Mouse (Mus musculus): Measurements from ENCODE around the gene Il18rap. TPM values are rescaled to one million over a fixed set of nuclear protein-coding genes. Genes with fewer than 3 reads are reported as not detected.

Il18rap gene
- total RNA-seq (2021), result not detected
- long read RNA-seq, experiment 1, result 0 reads
- long read RNA-seq, experiment 2, result 0 reads

DNA sequence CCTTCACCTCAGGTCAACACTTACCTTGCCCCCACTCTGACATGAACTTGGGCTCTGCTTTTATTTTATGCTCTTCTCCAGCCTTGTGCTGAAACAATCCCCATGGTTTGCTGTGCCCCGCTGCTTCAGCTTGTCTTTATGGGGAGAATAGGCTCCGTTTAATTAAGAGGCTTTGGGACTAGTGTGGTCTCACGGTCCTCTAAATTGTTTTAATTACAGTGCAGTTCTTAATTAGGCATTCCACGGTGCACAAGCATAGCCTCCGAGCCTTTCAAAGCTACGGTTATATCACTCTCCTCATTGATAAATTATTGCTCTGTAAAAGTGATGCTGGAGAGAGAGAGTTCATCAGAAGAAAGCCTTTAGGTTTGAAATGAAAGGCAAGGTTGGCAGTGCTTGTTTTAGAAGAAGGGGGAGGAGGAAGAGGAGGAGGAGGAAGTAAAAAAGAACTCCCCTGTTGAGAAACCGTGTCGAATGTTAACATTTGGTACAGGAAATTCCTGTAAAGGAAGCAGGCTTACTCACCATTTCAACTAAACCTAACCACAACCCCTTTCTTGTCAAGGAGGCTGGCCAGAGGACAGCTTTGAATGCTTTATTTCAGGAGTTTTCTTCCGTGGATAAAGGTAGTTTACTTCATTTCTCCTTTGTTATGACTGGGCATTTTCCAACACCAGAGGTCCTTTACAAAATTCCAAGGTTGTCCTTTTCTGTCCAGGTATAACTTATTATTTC is at the start of gene Il18rap:
Gene Il18rap, plus strand, starts transcription at position 512 of the 735 bp plus-strand sequence.
- DNase-seq (ENCODE audit: low spot score in 2 of 2), result no peak
- intact Hi-C loops (cut with DNase I), result no loop called here

DNA sequence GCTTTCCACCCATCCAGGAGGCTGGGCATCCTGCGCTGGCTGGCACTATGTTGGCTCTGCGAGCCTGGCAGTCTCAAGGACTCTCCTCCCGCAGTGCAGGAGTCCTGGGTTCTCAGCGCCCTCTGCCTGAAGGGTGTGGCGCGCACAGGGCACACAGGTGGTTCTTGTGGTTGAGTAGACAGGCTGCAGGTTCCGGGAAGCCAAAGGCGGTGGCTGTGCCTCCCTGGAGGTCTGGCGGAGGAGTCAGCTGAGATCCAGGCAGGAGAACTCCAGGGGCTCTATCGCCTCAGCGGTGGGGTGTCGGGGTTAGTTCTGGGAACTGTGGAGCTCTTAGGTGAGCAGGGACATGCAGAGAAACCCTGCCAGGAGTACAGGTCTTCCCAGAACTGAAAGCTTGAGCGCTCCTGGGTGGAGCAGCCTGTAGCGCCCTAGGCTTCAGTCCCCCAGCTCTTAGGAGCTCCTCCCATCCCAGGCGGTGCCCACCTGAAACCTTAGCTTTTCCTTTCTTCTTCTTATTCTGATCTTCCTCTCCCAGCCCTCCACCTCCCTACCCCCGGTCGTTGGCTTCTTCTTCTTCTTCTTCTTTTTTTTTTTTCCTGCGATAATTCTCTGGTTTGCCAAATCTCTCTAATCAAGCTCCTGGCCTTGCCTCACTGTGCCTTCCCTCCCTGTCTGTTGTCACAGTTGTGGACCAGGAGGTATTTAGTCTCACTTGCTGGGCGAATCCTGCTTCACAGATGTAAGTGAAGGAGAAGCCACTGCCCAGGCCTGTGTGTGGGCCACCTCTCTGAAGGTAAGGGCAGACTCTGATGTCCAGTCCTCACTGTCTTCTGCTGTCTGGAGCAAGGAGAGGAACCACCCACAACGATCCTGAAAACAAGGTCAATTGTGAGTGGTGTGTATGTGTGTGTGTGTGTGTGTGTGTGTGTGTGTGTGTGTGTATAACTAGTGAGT is 49.4 kb upstream of the Il18rap start, which contains the start of gene Il18r1:
Gene Il18r1, plus strand, starts transcription at position 76 of the 954 bp plus-strand sequence.
- intact Hi-C loops (cut with DNase I), result no loop called here
- no peak for DNase-seq (ENCODE audit: low spot score in 2 of 2)

DNA sequence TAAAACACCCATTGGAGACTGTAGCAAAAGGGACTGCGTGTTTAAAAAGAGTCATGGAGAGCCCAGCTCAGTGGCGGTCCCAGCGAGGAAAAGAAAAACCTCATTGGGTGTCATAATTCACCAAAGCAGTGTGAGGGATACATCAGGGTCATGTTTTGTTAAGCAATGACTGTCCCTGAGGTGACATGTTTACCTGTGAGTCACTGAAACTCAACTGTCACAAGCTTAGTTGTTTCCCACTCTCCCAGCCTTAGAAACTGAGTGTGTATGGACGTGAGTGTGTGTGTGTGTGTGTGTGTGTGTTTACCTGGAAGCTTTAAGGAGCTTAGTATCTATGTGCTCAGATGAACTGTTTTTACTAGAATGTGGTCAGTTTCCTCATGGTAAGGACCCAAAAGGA is 47.9 kb upstream of the Il18rap start:
- no peak for DNase-seq (ENCODE audit: low spot score in 2 of 2)
- intact Hi-C loops (cut with DNase I), result no loop called here

DNA sequence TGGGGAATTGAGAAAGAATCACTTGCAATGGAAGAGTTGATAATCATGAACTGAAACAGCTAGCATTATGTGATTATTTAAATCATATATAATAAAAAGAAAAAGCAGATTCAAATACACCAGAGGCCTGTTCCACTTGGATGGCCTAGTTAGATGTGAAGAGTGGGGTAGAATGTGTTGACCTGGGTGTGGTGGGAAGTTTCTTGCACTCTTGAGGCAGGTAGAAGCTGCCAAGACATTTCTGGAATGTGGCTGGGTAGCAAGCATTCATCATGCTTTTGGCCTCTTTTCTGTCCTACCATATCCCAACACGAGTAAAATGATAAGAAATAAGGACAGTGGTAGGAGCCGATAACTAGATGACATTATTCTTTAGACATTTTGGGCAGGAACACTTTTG is 46.4 kb upstream of the Il18rap start:
- no peak for DNase-seq (ENCODE audit: low spot score in 2 of 2)
- intact Hi-C loops (cut with DNase I), result no loop called here

DNA sequence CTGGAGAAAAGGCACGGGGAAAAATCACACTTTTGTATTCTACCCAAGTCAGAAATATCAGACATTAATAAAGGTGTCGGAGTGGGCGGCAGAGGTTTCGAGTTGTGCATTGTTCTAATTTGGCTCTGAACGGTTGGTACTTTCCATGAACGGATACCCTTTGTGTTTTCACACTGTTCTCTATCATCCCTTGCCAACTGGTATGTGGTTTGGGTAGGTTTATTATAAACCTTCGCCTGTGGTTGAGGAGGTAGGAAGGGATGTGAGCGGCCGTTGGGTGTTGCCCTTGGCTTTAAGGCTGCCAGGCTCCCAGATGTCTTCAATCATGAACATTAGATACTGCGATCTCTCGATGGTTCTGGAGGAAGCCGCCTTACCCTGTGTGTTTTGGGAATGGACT is 45.3 kb upstream of the Il18rap start:
- intact Hi-C loops (cut with DNase I), result no loop called here
- no peak for DNase-seq (ENCODE audit: low spot score in 2 of 2)

DNA sequence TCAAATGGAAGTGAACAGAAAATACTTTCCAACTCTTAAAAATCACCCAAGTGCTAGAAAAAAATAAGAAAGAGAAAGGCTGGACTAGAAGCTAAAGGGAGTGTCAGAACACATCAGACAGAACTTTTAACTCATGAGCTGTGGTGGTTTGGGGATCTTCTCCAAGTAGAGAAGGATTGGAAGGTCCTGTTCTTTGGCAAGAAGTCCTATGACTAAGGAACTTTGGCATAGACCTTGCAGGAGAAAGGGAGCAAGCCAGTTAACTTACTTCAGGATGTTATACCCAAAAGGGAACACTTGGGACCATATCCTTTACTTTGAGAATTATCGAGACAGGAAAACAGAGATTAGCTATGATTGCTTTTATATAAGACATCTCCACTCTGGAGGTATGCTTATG is 42.8 kb upstream of the Il18rap start:
- DNase-seq (ENCODE audit: low spot score in 2 of 2), result no peak
- intact Hi-C loops (cut with DNase I), result no loop called here

DNA sequence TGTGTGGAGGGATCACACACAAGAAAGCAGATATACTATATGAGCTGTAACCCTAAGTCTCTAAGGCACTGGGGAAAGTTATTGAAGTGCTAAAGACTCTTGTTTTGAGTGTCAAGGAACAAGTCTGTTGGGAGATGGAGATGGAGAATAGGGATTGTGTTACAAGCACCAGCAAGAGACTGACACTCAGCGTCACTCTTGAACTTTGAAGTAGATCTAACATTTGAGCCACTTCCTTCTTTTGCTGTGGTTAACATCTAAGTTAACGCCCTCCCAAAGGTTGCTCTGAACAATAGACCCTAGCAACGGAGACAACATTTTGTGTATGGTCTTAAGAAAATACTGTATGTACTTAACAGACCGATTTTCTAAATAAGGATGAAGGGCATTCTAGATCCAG is 41.5 kb upstream of the Il18rap start:
- DNase-seq (ENCODE audit: low spot score in 2 of 2), result no peak
- intact Hi-C loops (cut with DNase I), result no loop called here

DNA sequence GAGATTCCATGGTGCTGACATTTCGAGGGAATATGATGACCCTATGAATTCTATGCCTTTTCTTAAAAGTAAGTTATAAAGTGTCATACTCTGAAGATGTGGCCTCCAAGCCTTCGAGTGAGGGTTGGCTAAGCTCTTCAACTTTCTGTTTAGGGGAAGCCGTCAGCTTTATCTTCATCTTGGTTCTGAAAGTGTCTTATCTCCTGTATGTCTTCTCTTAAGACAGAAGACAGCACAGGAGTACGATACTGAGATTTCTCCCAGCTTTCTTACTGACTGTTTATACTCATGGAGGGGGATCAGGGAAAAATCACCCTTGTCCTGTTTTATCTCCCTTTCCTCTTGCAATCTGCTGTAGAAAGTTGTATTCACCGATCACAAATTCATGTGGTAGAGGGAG is 40.8 kb upstream of the Il18rap start:
- DNase-seq (ENCODE audit: low spot score in 2 of 2), result no peak
- intact Hi-C loops (cut with DNase I), result no loop called here

DNA sequence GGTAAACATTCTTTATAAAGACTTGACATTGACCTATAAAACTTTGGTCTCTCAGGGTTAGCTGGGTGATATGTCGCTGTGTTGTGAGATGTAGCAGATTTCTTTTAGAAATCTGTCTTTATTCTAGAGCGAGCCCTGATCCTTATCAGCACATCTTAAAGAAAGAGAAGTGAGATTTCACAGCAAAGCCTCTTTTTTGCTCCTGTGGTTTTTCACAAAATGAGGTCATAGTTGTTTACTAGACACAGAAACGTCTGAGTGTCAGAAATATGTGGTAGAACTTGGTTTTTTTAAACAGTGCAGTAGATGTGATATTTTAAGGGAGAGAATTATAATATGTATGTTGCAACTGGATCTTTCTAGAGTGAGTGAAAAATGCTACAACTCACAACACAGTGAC is 39.5 kb upstream of the Il18rap start:
- intact Hi-C loops (cut with DNase I), result no loop called here
- no peak for DNase-seq (ENCODE audit: low spot score in 2 of 2)

DNA sequence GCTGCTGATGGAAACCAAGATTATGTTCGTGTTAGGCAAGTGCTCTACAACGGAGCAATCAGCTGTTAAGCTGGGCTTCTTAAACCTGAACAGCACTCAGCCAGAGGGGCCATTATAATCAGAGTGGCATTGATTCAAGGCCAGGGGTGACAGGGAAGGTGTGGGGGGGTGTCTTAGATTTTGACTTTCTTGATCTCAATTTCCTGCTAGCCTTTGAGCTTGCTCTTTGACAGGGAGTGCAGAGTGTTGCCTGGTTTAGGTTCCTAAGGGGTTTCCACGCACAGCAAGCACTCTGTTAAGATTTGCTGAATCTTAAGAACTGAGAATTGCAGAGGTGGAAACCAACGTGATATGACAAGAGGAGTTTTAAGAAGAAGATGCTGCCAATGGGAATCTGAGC is 38.4 kb upstream of the Il18rap start:
- intact Hi-C loops (cut with DNase I), result no loop called here
- no peak for DNase-seq (ENCODE audit: low spot score in 2 of 2)

DNA sequence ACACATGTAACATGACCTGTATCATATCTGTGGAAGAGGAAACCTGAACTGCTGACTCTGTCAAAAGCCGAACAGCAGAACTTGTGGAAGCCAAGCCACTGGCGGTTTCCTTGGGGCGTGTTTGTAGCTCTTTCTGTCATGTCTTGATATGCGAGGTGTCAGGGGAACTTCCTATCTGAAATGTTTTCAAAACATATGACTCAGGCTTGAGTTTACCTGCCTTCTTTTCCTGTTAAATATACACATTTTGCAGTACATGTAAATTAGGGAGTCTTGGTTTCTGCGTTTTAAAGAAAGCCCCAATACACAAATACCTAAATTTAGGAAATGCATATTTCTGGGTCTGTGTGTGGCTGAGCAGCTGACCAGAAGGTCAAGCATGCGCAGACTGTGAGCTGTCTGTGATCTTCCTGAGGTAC is 35.6 kb upstream of the Il18rap start:
- DNase-seq (ENCODE audit: low spot score in 2 of 2), result no peak
- intact Hi-C loops (cut with DNase I), result no loop called here

DNA sequence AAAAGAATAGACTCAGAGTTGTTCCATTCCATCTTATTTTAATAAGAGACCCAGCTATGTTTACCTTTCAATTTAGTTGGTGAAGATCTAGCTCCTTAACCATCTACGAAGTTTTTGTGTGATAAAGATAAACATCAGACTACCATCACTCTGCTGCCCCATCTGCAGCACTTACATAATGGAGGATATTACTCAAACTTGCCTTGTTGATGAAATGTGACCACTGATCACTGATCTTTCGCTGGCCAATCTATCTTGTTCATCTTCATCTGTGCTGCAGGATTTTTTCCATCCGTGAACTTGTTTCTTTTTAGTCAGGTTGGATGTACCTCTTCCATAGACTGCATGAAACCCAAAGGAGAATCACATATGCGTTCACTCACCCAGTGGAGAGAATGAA is 20.6 kb upstream of the Il18rap start:
- intact Hi-C loops (cut with DNase I), result no loop called here
- DNase-seq (ENCODE audit: low spot score in 2 of 2), result no peak

DNA sequence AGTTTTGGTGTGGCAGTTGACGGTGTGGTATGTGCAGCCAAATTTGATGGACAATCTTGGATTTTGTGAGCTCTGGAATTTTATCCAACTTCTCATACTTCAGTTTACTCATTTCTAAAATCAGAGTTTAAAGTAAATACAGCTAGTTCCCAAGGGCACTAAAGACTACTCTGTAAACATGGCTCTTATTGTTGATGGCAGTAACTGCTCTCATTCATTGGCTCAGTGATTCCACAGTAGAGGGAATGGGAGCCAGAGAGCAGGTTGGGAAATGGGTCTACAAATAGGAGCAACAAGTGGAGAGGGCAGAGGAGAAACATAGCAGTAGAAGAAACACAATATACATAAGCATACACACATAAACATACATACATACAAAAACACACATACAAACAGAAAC is 15.5 kb upstream of the Il18rap start:
- intact Hi-C loops (cut with DNase I), result no loop called here
- DNase-seq (ENCODE audit: low spot score in 2 of 2), result no peak

DNA sequence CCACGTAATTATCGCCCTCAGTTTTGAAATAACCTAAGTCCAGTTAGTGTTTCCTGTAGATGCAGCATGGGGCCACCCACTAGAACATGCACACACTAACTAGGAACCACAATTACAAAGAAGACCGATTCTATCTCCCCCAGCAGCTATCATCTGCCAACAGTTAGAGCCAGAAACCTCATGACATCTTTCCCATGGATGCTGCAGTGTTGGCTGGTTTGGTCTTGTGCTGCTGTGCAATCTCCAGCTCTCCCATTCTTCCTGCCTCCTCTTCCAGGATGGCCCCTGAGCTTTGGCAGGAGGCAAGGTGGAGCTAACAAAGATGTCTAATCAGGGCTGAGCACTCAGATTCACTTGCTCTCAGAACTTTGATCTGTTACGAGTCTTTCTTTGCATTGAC is 14.0 kb upstream of the Il18rap start:
- intact Hi-C loops (cut with DNase I), result no loop called here
- no peak for DNase-seq (ENCODE audit: low spot score in 2 of 2)

DNA sequence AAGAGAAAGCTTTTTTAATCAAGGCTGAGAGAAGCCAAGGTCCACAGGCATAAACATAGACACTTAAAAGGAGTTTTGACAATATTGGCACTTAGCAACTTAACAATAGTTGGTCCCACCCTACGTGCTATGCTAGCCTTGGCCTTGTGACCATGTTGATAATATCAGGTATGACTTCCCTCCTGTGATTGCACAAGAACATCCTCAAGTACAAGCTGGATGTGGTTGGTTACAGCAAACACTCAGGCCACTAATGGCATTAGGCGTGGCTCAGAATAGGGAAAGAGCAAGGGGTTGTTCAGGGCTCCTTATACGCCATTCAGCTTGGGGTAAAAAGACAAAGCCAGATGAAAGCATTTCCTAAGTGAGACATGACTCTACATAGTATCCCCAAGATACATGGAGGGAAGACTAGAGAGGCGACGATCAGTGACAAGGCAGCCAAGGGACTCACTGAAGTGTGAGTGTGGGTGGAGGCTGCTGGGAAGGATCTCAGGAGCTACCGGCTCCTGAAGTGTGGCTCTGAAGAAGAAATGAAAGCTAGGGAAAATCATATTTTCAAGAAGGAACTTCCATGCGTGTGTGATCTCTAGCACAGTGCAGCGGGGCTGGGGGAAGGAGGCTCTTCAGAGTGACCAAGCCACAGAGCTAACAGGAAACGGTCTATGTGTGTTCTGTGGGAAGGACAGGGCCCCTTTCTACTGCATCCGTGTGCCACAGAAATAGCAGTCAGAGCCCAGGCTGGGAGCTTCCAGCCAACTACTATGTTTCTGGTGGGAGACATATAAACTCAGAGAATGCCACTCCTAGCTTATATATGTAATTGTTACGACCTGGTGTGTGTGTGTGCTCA is 13.4 kb upstream of the Il18rap start:
- intact Hi-C loops (cut with DNase I), result no loop called here
- DNase-seq (ENCODE audit: low spot score in 2 of 2), result no peak

DNA sequence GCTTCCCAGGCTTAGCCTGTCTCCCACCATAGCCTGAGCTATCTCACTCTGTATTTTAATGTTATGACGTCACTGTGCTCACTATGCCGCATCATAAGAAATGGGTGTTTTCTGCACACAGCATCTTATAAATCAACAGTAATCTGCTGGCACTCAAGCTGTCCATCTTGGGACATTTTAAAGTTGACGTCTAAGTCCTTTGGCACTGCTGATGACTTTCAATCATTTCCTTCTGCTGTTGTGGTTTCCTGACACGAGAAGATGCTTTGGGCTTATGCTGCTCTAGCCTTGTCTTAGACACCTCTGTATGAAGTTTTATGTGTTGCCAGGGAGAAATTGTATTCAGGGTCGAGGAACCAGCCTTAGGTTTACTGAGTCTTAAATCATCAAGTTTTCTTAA is 10.6 kb upstream of the Il18rap start:
- DNase-seq (ENCODE audit: low spot score in 2 of 2), result no peak
- intact Hi-C loops (cut with DNase I), result no loop called here

DNA sequence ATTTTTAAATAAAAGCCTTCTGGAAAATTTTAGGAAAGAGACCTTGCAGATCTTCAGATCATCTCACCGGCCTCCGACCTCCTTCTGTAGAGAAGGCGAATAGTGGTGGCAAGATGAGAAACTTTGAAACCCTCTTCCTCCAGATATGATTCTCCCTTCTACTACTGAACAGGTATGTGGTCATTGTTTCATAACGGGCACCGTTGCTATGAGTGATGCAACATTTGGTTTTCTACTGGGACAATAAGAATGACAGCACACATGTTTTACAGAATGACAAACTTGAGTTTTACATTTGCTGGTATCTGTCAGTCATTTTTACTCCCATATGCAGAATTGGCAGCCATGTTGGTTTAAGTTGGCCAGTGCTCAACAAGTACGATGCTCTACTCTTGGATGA is 1.2 kb downstream of the Il18rap start:
- intact Hi-C loops (cut with DNase I), result no loop called here
- no peak for DNase-seq (ENCODE audit: low spot score in 2 of 2)

DNA sequence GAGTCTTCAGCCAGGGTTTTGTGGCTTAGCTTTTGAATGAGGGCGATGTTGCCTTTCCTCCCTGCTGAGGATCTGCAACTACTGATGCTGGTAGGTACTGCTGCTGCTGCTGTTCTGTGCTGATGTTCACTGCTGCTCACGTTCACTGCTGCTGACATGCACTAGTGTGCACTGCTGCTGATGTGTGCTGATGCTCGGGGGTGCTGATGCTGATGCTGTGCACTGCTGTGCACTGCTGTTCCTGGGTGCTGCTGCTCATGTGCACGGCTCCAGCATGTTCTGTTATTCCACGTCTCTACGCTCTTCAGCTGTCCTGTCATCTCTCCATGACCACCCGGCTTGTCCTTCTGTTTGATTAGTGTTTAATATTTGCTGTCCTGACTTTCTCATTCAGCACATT is 7.8 kb downstream of the Il18rap start:
- intact Hi-C loops (cut with DNase I), result no loop called here
- DNase-seq (ENCODE audit: low spot score in 2 of 2), result no peak

DNA sequence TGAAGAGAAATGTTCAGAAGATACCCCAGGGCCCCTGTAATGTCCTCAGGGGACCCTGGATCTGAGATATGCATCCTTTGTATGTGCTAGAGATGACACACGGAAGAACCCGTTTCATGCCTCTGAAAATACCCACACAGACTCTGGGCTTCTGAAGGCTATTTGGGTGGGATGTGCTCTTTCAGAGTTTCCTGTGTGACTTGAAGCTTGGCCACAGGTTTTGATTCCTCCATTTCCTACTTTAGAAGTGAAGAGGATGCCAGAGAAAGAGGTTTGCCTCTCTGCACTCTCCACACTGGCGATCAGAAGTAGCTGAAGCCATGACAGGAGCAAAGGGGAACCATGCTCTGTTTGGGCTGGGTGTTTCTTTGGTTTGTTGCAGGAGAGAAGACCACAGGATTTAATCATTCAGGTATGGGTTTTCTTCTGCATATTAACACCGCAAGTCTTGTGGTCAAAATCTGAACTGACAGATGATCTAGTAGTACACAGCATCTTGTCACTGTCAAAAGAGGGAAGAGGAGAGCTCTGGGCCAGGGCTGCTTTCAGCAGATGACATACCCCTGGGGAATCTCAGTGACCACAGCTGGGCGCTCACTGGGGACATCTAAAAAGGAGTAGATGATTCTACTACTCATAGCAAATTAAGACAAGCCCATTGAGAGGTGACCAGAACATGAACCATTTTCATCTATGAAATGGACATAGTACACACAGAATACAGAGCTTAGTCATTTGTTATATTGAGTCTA is 9.0 kb downstream of the Il18rap start:
- DNase-seq (ENCODE audit: low spot score in 2 of 2), result no peak
- intact Hi-C loops (cut with DNase I), result no loop called here
